Mouse (Mus musculus): ENCODE data around the gene Ttc21a.

DNA sequence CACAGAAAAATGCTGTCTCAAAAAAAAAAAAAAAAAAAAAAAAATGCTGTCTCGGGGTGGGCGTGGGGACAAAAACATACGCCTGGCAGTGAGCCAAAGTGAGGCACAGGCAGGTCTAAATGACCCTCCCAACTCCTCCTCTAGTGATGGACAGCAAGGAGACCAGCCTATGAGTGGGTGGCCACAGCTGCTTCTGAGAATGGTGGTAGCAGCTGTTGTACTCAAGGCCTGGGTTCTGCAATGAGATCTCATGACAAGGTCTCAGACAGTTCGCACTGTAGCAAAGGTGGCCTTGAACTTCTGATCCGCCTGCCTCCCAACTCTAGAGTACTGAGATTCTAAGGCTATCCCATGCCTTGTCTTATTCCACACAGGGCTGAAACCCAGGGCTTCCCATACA lies 4.0 kb downstream of the Ttc21a start:
- TF ChIP-seq CTCF (IDR thresholded peaks at IDR 0.05; ENCODE audit: extremely low read depth, insufficient read depth, insufficient read length, insufficient replicate concordance) (no peak), POLR2A (IDR thresholded peaks at IDR 0.05; ENCODE audit: low read depth, low read length) (no peak)

Data from spleen, adult 2 months (tissue).